Mouse (Mus musculus): ENCODE measurements at regions not wholly inside any gene's neighbourhood (a gene's known extent, or its start where the extent isn't known, plus 50 kb on each side); places are given as distances from the start of the nearest gene placed in this dataset.
"Not testable (repeated sequence)": the region's sequence is repeated elsewhere in the genome, so short reads cannot be mapped to it uniquely, and the experiment has no call there.

DNA sequence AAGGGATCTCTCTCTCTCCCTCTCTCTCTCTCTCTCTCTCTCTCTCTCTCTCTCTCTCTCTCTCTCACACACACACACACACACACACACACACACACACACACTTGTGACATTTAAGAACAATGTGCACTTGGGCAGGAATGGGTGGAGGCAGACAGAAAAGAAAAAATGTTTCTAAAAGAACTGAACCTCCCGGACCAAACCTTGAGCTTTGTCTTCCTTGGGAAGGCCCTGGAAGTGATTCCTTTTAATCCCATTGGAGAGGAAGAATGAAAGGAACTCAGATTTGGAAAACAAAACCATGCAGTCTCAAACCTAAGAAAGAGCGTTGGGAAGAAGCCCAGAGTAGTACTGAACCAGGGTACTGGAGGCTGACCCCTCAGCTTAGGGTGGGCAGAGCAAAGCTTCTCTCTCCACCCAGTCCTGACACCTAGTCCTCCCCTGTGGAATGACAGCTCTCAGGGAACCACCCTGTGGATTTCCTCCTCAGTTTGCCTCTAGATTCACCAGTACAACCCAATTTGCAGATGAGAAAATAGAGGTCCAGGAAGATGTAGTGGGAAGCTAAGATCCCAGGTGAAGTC, 152.3 kb upstream of the Rgma start:
- Histone ChIP-seq H3K27me3 (ENCODE audit: control insufficient read depth, insufficient read depth, low read length) (no peaks in the 10 kb centered on the region), H3K36me3 (ENCODE audit: control insufficient read depth, insufficient read depth, low read length) (no peaks in the 10 kb centered on the region), H3K4me3 (ENCODE audit: low read depth, low read length) (no peak overlapping the region), H3K27ac (ENCODE audit: insufficient read depth, low read depth, low read length) (no peak overlapping the region), H3K4me1 (ENCODE audit: control insufficient read depth, insufficient read depth, insufficient read length, low read length) (no peaks in the 10 kb centered on the region)
- WGBS, result 79% methylated on average over 2 of the region's 2 CpGs
- TF ChIP-seq POLR2A (IDR thresholded peaks at IDR 0.05; ENCODE audit: low read depth, low read length), result no peak
- TF ChIP-seq CTCF (IDR thresholded peaks at IDR 0.05; ENCODE audit: extremely low read depth, insufficient read length, insufficient replicate concordance, low read depth, low read length), result no peak

DNA sequence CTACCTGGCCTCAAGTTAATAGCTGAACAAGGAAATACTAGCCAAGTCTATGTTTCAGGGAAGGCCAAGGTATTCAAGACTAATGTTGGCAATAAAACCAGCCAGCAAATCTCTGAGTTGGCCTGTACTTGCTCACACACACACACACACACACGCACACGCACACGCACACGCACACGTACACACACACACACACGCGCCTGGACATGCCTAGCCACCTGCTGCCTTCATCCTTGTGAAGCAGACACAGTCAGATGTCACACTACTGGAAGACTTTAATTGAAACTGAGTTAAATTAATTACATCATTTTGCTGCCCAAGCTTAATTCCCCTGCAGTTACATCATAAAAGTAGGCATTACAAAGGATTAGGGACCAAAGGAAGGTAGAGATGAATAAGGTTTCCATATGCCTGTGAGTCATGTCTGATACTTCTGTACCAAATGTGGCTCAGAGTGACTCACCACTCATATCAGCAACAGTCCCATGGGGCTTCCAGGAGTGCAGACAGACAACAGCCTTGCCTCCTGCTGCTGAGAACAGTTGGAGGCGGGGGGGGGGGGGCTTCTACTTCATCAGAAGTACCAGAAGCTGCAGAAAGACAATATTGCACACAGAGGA, 141.7 kb upstream of the Rgma start:
- H3K27ac ChIP-seq (ENCODE audit: insufficient read depth, low read depth, low read length), result no peak overlapping the region
- H3K4me3 ChIP-seq (ENCODE audit: low read depth, low read length), result no peak overlapping the region
- no peak for TF ChIP-seq CTCF (IDR thresholded peaks at IDR 0.05; ENCODE audit: extremely low read depth, insufficient read length, insufficient replicate concordance, low read depth, low read length)
- TF ChIP-seq POLR2A (IDR thresholded peaks at IDR 0.05; ENCODE audit: low read depth, low read length), result no peak
- no peaks in the 10 kb centered on the region for H3K27me3 ChIP-seq (ENCODE audit: control insufficient read depth, insufficient read depth, low read length)
- 91% methylated on average over 8 of the region's 8 CpGs for WGBS
- no peaks in the 10 kb centered on the region for H3K4me1 ChIP-seq (ENCODE audit: control insufficient read depth, insufficient read depth, insufficient read length, low read length)
- H3K36me3 ChIP-seq (ENCODE audit: control insufficient read depth, insufficient read depth, low read length), result no peaks in the 10 kb centered on the region

DNA sequence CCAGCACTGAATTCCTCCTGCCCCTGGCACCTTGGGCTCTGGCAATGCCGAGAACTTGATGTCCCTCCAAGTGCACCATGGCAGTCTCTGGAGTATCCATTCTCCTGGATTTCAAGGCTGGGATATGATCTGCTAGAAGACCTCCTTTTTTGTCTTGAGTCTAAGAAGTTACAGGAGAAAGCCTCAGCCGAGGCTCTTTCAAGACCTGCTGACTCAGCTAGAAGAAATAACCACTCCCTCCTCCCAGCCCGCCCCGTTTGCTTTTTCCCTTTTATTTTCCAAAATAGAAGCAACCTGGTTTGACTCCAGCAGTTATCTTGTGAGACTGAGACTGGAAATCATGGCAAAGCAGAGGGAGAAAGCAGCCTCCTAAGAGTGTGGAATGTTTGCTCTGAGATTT, 136.8 kb upstream of the Rgma start:
- WGBS, result 21% methylated on average over 4 of the region's 4 CpGs
- Histone ChIP-seq H3K4me3 (ENCODE audit: low read depth, low read length) (no peak overlapping the region), H3K27me3 (ENCODE audit: control insufficient read depth, insufficient read depth, low read length) (no peaks in the 10 kb centered on the region), H3K4me1 (ENCODE audit: control insufficient read depth, insufficient read depth, insufficient read length, low read length) (no peaks in the 10 kb centered on the region), H3K36me3 (ENCODE audit: control insufficient read depth, insufficient read depth, low read length) (no peaks in the 10 kb centered on the region), H3K27ac (ENCODE audit: insufficient read depth, low read depth, low read length) (no peak overlapping the region)
- TF ChIP-seq CTCF (IDR thresholded peaks at IDR 0.05; ENCODE audit: extremely low read depth, insufficient read length, insufficient replicate concordance, low read depth, low read length), result no peak
- no peak for TF ChIP-seq POLR2A (IDR thresholded peaks at IDR 0.05; ENCODE audit: low read depth, low read length)

GRCm38 (mm10) chr7:73243591-73244355, 131.5 kb upstream of the Rgma start:
- Histone ChIP-seq H3K27me3 (ENCODE audit: control insufficient read depth, insufficient read depth, low read length) (no peaks in the 10 kb centered on the region), H3K4me1 (ENCODE audit: control insufficient read depth, insufficient read depth, insufficient read length, low read length) (no peaks in the 10 kb centered on the region), H3K27ac (ENCODE audit: insufficient read depth, low read depth, low read length) (no peak overlapping the region), H3K4me3 (ENCODE audit: low read depth, low read length) (no peak overlapping the region), H3K36me3 (ENCODE audit: control insufficient read depth, insufficient read depth, low read length) (no peaks in the 10 kb centered on the region)
- 76% methylated on average over 9 of the region's 9 CpGs for WGBS
- no peak for TF ChIP-seq CTCF (IDR thresholded peaks at IDR 0.05; ENCODE audit: extremely low read depth, insufficient read length, insufficient replicate concordance, low read depth, low read length)
- no peak for TF ChIP-seq POLR2A (IDR thresholded peaks at IDR 0.05; ENCODE audit: low read depth, low read length)

DNA sequence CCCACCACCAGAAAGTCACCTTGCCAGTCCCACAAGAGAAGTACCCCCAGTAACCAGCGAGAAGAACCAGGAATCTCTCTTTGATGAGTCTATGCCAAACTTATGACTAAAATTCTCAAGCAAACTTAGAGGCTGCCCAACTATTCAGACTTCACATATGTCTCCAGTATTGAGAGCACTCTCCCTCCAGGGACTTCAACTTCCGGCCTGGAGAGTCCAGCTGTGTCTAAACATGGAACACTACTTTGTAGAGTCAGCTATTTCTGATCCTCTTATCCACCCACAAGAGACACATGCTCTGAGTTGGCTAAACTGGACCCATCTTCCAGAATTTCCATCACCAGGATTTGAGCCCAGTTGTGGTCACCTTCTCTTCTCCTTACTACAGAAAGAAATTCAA, 129.9 kb upstream of the Rgma start:
- no peak overlapping the region for H3K4me3 ChIP-seq (ENCODE audit: low read depth, low read length)
- no peaks in the 10 kb centered on the region for H3K27me3 ChIP-seq (ENCODE audit: control insufficient read depth, insufficient read depth, low read length)
- no peaks in the 10 kb centered on the region for H3K4me1 ChIP-seq (ENCODE audit: control insufficient read depth, insufficient read depth, insufficient read length, low read length)
- H3K27ac ChIP-seq (ENCODE audit: insufficient read depth, low read depth, low read length), result no peak overlapping the region
- H3K36me3 ChIP-seq (ENCODE audit: control insufficient read depth, insufficient read depth, low read length), result no peaks in the 10 kb centered on the region
- no peak for TF ChIP-seq POLR2A (IDR thresholded peaks at IDR 0.05; ENCODE audit: low read depth, low read length)
- no peak for TF ChIP-seq CTCF (IDR thresholded peaks at IDR 0.05; ENCODE audit: extremely low read depth, insufficient read length, insufficient replicate concordance, low read depth, low read length)
- WGBS, result 84% methylated on average over 2 of the region's 2 CpGs

GRCm38 (mm10) chr7:73250593-73250992, 124.7 kb upstream of the Rgma start:
- Histone ChIP-seq H3K27ac (ENCODE audit: insufficient read depth, low read depth, low read length) (no peak overlapping the region), H3K4me3 (ENCODE audit: low read depth, low read length) (no peak overlapping the region), H3K4me1 (ENCODE audit: control insufficient read depth, insufficient read depth, insufficient read length, low read length) (no peaks in the 10 kb centered on the region), H3K36me3 (ENCODE audit: control insufficient read depth, insufficient read depth, low read length) (no peaks in the 10 kb centered on the region), H3K27me3 (ENCODE audit: control insufficient read depth, insufficient read depth, low read length) (no peaks in the 10 kb centered on the region; the same call in 1 of the 2 replicates)
- 63% methylated on average over 8 of the region's 8 CpGs for WGBS
- TF ChIP-seq POLR2A (IDR thresholded peaks at IDR 0.05; ENCODE audit: low read depth, low read length), result no peak
- no peak for TF ChIP-seq CTCF (IDR thresholded peaks at IDR 0.05; ENCODE audit: extremely low read depth, insufficient read length, insufficient replicate concordance, low read depth, low read length)

GRCm38 (mm10) chr7:73251187-73251740, 124.0 kb upstream of the Rgma start:
- Histone ChIP-seq H3K4me3 (ENCODE audit: low read depth, low read length) (no peak overlapping the region), H3K27me3 (ENCODE audit: control insufficient read depth, insufficient read depth, low read length) (no peaks in the 10 kb centered on the region; the same call in 1 of the 2 replicates), H3K4me1 (ENCODE audit: control insufficient read depth, insufficient read depth, insufficient read length, low read length) (no peaks in the 10 kb centered on the region), H3K27ac (ENCODE audit: insufficient read depth, low read depth, low read length) (no peak overlapping the region), H3K36me3 (ENCODE audit: control insufficient read depth, insufficient read depth, low read length) (no peaks in the 10 kb centered on the region)
- TF ChIP-seq POLR2A (IDR thresholded peaks at IDR 0.05; ENCODE audit: low read depth, low read length) (no peak), CTCF (IDR thresholded peaks at IDR 0.05; ENCODE audit: extremely low read depth, insufficient read length, insufficient replicate concordance, low read depth, low read length) (no peak)
- WGBS, result 70% methylated on average over 6 of the region's 6 CpGs

DNA sequence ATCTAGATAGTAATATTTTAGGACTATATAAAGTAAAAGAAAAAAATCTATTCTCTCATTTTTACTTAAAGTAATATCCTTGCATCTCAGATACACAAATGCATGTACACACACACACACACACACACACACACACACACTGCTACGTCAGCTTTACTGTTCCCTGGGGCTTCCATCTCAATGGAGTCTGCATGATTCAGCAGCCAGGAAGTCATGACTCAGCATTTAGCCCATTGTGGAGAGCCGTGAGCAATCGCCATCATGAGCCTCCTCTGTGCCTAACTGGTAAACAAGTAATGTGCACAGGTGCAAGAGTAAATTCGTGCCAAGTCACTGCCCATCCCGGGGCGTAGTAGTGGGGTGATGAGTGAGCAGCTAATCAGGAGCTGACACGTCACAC, 120.3 kb upstream of the Rgma start:
- H3K27ac ChIP-seq (ENCODE audit: insufficient read depth, low read depth, low read length); H3K27me3 ChIP-seq (ENCODE audit: control insufficient read depth, insufficient read depth, low read length); H3K36me3 ChIP-seq (ENCODE audit: control insufficient read depth, insufficient read depth, low read length); H3K4me3 ChIP-seq (ENCODE audit: low read depth, low read length); H3K4me1 ChIP-seq (ENCODE audit: control insufficient read depth, insufficient read depth, insufficient read length, low read length): not testable (repeated sequence)
- WGBS, result 77% methylated on average over 7 of the region's 7 CpGs
